ENCODE assay signal across 15 mouse cellular contexts in genomic region chr11:49006785-49007184, GRCm38 (mm10). TPM values are rescaled to one million over a fixed set of nuclear protein-coding genes. Genes with fewer than 3 reads are reported as not detected.
DNase-seq lines count a peak whose midpoint lies in the region; ATAC-seq and TF ChIP-seq lines count a peak whose summit lies in the region.
"Not testable (repeated sequence)": the region's sequence is repeated elsewhere in the genome, so short reads cannot be mapped to it uniquely, and the experiment has no call there.
"Had no signal": no experiment of that assay in that cellular context is flagged by ENCODE, and none has a peak within 500 bp of the region (broad histone marks: within the 10 kb centered on the region; RNA-seq: fewer than 3 reads in every experiment).

No protein-coding gene starts in this region.

- TF ChIP-seq EP300 in lung, postnatal 0 days (IDR thresholded peaks at IDR 0.05): not testable (repeated sequence)

- not testable (repeated sequence) for H3K4me2 ChIP-seq in embryonic facial prominence, embryonic 13.5 days; lung, postnatal 0 days (replicated peaks; ENCODE audit: low read depth, low read length)

- H3K4me3 ChIP-seq in embryonic facial prominence, embryonic 13.5 days; lung, postnatal 0 days (ENCODE audit: low read depth, low read length): not testable (repeated sequence)

- H3K27me3 ChIP-seq in embryonic facial prominence, embryonic 13.5 days; lung, postnatal 0 days (replicated peaks; ENCODE audit: insufficient read depth, low read length): not testable (repeated sequence)

- not testable (repeated sequence) for H3K9me3 ChIP-seq in embryonic facial prominence, embryonic 13.5 days; lung, postnatal 0 days (ENCODE audit: low read length)

- WGBS in embryonic facial prominence, embryonic 13.5 days: 54% methylated on average over 1 of the region's 1 CpGs
- WGBS in lung, postnatal 0 days: 0% methylated on average over 1 of the region's 1 CpGs

- DNase-seq in kidney, adult 11 months: peak; percentile 11
- DNase-seq in kidney, postnatal 36 days: peak; percentile 10 to 23
- DNase-seq in lung, adult 18-20 months: peak; percentile 10 to 28
- not testable (repeated sequence) for DNase-seq in lung, postnatal 0 days (ENCODE audit: low spot score)

- ATAC-seq in embryonic facial prominence, embryonic 13.5 days (ENCODE audit: insufficient number of reproducible peaks, insufficient read depth, low FRiP score, low TSS enrichment, low read depth): peak; percentile 52; the same call in 1 of the 2 replicates
- ATAC-seq in lung, postnatal 0 days: peak; percentile 81

- not testable (repeated sequence) for H3K9ac ChIP-seq in embryonic facial prominence, embryonic 13.5 days; lung, postnatal 0 days (replicated peaks; ENCODE audit: low read depth)

- H3K27ac ChIP-seq in embryonic facial prominence, embryonic 13.5 days; lung, postnatal 0 days (ENCODE audit: low read length): not testable (repeated sequence)

- not testable (repeated sequence) for H3K36me3 ChIP-seq in embryonic facial prominence, embryonic 13.5 days; lung, postnatal 0 days (ENCODE audit: insufficient read depth, low read length)

- H3K4me1 ChIP-seq in embryonic facial prominence, embryonic 13.5 days; lung, postnatal 0 days (ENCODE audit: insufficient read depth, low read depth, low read length): not testable (repeated sequence)

- not testable (repeated sequence) for TF ChIP-seq CTCF in lung, postnatal 0 days (IDR thresholded peaks at IDR 0.05)

RNA-seq across cellular contexts. Expression of gene Tgtp1, which starts 12.8 kb away (rescaled TPM):
- polyA plus RNA-seq in embryonic facial prominence, embryonic 13.5 days (2015; fragmentation: Nextera tagmentation; extraction: Ambion mirVana): not detected in 2 replicates
- 3.2 and 9.1 TPM in 2 replicates for polyA plus RNA-seq in lung, postnatal 0 days (2015; fragmentation: Nextera tagmentation; extraction: Ambion mirVana)
- polyA plus RNA-seq: C2C12; embryonic facial prominence, embryonic 11.5 days; forebrain, embryonic 11.5 days; forebrain, embryonic 14.5 days; hindbrain, embryonic 11.5 days; hindbrain, embryonic 14.5 days had no signal

RNA-seq across cellular contexts. Expression of gene Gm12185, which starts 14.8 kb away (rescaled TPM):
- 0.07 TPM in 1 of 2 replicates, not detected in the other for polyA plus RNA-seq in embryonic facial prominence, embryonic 13.5 days (2015; fragmentation: Nextera tagmentation; extraction: Ambion mirVana)
- polyA plus RNA-seq in lung, postnatal 0 days (2015; fragmentation: Nextera tagmentation; extraction: Ambion mirVana): 0.17 and 0.20 TPM in 2 replicates
- polyA plus RNA-seq: embryonic facial prominence, embryonic 11.5 days; embryonic facial prominence, embryonic 15.5 days; forebrain, embryonic 11.5 days; forebrain, embryonic 14.5 days; forebrain, postnatal 0 days; hindbrain, embryonic 11.5 days; hindbrain, embryonic 14.5 days; hindbrain, postnatal 0 days had no signal

RNA-seq across cellular contexts. Expression of gene 9930111J21Rik1, which starts 27.6 kb away (rescaled TPM):
- polyA plus RNA-seq in embryonic facial prominence, embryonic 13.5 days (2015; fragmentation: Nextera tagmentation; extraction: Ambion mirVana): 0.29 and 0.48 TPM in 2 replicates
- polyA plus RNA-seq in lung, postnatal 0 days (2015; fragmentation: Nextera tagmentation; extraction: Ambion mirVana): 1.6 and 3.1 TPM in 2 replicates

RNA-seq across cellular contexts. Expression of gene Olfr56, which starts 28.1 kb away (rescaled TPM):
- not detected in 2 replicates for polyA plus RNA-seq in embryonic facial prominence, embryonic 13.5 days (2015; fragmentation: Nextera tagmentation; extraction: Ambion mirVana)
- polyA plus RNA-seq in lung, postnatal 0 days (2015; fragmentation: Nextera tagmentation; extraction: Ambion mirVana): 0.08 and 0.15 TPM in 2 replicates
- polyA plus RNA-seq: embryonic facial prominence, embryonic 11.5 days; embryonic facial prominence, embryonic 15.5 days; forebrain, embryonic 11.5 days; forebrain, embryonic 14.5 days; forebrain, postnatal 0 days; heart, embryonic 13.5 days; hindbrain, embryonic 14.5 days; hindbrain, postnatal 0 days had no signal

RNA-seq across cellular contexts. Expression of gene 9930111J21Rik2, which starts 44.3 kb away (rescaled TPM):
- 0.20 and 0.61 TPM in 2 replicates for polyA plus RNA-seq in embryonic facial prominence, embryonic 13.5 days (2015; fragmentation: Nextera tagmentation; extraction: Ambion mirVana)
- 1.8 and 3.0 TPM in 2 replicates for polyA plus RNA-seq in lung, postnatal 0 days (2015; fragmentation: Nextera tagmentation; extraction: Ambion mirVana)
